Mouse (Mus musculus) embryonic facial prominence, embryonic 11.5 days (tissue): ENCODE measurements at regions not wholly inside any gene's neighbourhood (a gene's known extent, or its start where the extent isn't known, plus 50 kb on each side); places are given as distances from the start of the nearest gene placed in this dataset.
A peak's percentile ranks its signal among the peaks of the same experiment; 100 is the strongest.

Source experiments
- ATAC-seq: fragments of 200-750 bp; cut with Nextera tagmentation; replicated peaks from 2 replicates; pipeline ENCODE4 v1.8.0; 2017; ENCODE audit warnings: low read depth; ENCODE audit not compliant: insufficient number of reproducible peaks, low FRiP score, low TSS enrichment
- DNase-seq: peaks from one replicate; pipeline ENCODE4 v3.0.0-alpha.2; 2015; ENCODE audit warnings: low spot score
- H3K27ac ChIP-seq: fragments of 300-500 bp; sonication (generic); replicated peaks from 2 replicates; pipeline ENCODE4 v1.5.1; 2014; ENCODE audit warnings: mild to moderate bottlenecking, low read depth, low read length, control low read depth
- H3K27me3 ChIP-seq: fragments of 300-500 bp; sonication (generic); 2 replicates; pipeline ENCODE4 v1.6.1; 2014; ENCODE audit warnings: mild to moderate bottlenecking, low read length, moderate library complexity, mixed read lengths; ENCODE audit not compliant: control insufficient read depth, insufficient read depth
- H3K36me3 ChIP-seq: fragments of 300-500 bp; sonication (generic); replicated peaks from 2 replicates; pipeline ENCODE4 v1.6.1; 2014; ENCODE audit warnings: low read depth, mild to moderate bottlenecking, low read length, moderate library complexity, mixed read lengths; ENCODE audit not compliant: control insufficient read depth, insufficient read depth
- H3K4me1 ChIP-seq: fragments of 300-500 bp; sonication (generic); 2 replicates; pipeline ENCODE4 v1.6.1; 2014; ENCODE audit warnings: low read length, mixed read lengths; ENCODE audit not compliant: control insufficient read depth, insufficient read depth
- H3K4me2 ChIP-seq: fragments of 300-500 bp; sonication (generic); 2 replicates; pipeline ENCODE4 v1.6.1; 2014; ENCODE audit warnings: low read depth, mild to moderate bottlenecking, control low read depth, low read length, moderate library complexity
- H3K4me3 ChIP-seq: fragments of 300-500 bp; sonication (generic); 2 replicates; pipeline ENCODE4 v1.5.1; 2014; ENCODE audit warnings: low read depth, low read length, control low read depth
- H3K9ac ChIP-seq: fragments of 300-500 bp; sonication (generic); replicated peaks from 2 replicates; pipeline ENCODE4 v1.6.1; 2014; ENCODE audit warnings: mild to moderate bottlenecking, control low read depth, low read length
- H3K9me3 ChIP-seq: fragments of 300-500 bp; sonication (generic); replicated peaks from 2 replicates; pipeline ENCODE4 v1.6.1; 2016; ENCODE audit warnings: mild to moderate bottlenecking, low read length, inconsistent platforms, mixed read lengths; ENCODE audit not compliant: control insufficient read depth
- WGBS: fragments of 180-500 bp; shearing (Covaris S2); extraction: QIAGEN DNeasy Blood & Tissue Kit; methylation state at CpG from one replicate; pipeline ENCODE4 v1.1.7; 2014; 5-methylcytosine and 5-hydroxymethylcytosine counted together

- H3K9ac ChIP-seq, result no peak overlapping the region
- no peak for ATAC-seq
These were observed 239.9 kb downstream of the Drd1 start for GRCm38 (mm10) chr13:53815629-53816028.

GRCm38 (mm10) chr13:53814088-53814487 lies 241.4 kb downstream of the Drd1 start:
- Histone ChIP-seq H3K9me3 (no peaks in the 10 kb centered on the region), H3K27ac (no peak overlapping the region), H3K9ac (no peak overlapping the region), H3K36me3 (no peaks in the 10 kb centered on the region), H3K4me1 (no peaks in the 10 kb centered on the region), H3K4me2 (no peak overlapping the region), H3K27me3 (no peaks in the 10 kb centered on the region), H3K4me3 (no peak overlapping the region)
- 43% methylated on average over 9 of the region's 9 CpGs for WGBS
- DNase-seq (peak; percentile 64), ATAC-seq (no peak)

More at GRCm38 (mm10) chr13:53815629-53816028, 239.9 kb downstream of the Drd1 start:
- no peak overlapping the region for H3K4me2 ChIP-seq
- no peak overlapping the region for H3K27ac ChIP-seq
- H3K36me3 ChIP-seq, result no peaks in the 10 kb centered on the region
- H3K9me3 ChIP-seq, result no peaks in the 10 kb centered on the region
- 89% methylated on average over 7 of the region's 7 CpGs for WGBS
- no peaks in the 10 kb centered on the region for H3K27me3 ChIP-seq
- H3K4me1 ChIP-seq, result no peaks in the 10 kb centered on the region
- DNase-seq, result no peak
- no peak overlapping the region for H3K4me3 ChIP-seq

- 29% methylated on average over 4 of the region's 4 CpGs for WGBS
- H3K9ac ChIP-seq, result no peak overlapping the region
These were observed 243.6 kb downstream of the Drd1 start for GRCm38 (mm10) chr13:53811862-53812261.

GRCm38 (mm10) chr13:53811151-53811550 lies 244.4 kb downstream of the Drd1 start:
- Histone ChIP-seq H3K9ac (no peak overlapping the region), H3K4me1 (no peaks in the 10 kb centered on the region; the same call in 1 of the 2 replicates), H3K27ac (no peak overlapping the region), H3K27me3 (no peaks in the 10 kb centered on the region), H3K9me3 (no peaks in the 10 kb centered on the region), H3K36me3 (no peaks in the 10 kb centered on the region), H3K4me3 (no peak overlapping the region), H3K4me2 (no peak overlapping the region)
- WGBS, result 79% methylated on average over 8 of the region's 8 CpGs
- DNase-seq (no peak), ATAC-seq (no peak)

More at GRCm38 (mm10) chr13:53811862-53812261, 243.6 kb downstream of the Drd1 start:
- Histone ChIP-seq H3K9me3 (no peaks in the 10 kb centered on the region), H3K27me3 (no peaks in the 10 kb centered on the region), H3K36me3 (no peaks in the 10 kb centered on the region), H3K4me3 (no peak overlapping the region), H3K4me2 (no peak overlapping the region), H3K4me1 (no peaks in the 10 kb centered on the region; the same call in 1 of the 2 replicates), H3K27ac (no peak overlapping the region)
- ATAC-seq, result no peak
- DNase-seq, result peak; percentile 61

GRCm38 (mm10) chr13:53807791-53808525 lies 247.5 kb downstream of the Drd1 start:
- no peaks in the 10 kb centered on the region for H3K9me3 ChIP-seq
- H3K27ac ChIP-seq, result no peak overlapping the region
- no peaks in the 10 kb centered on the region; the same call in 1 of the 2 replicates for H3K4me1 ChIP-seq
- no peak overlapping the region for H3K4me2 ChIP-seq
- H3K4me3 ChIP-seq, result no peak overlapping the region
- H3K9ac ChIP-seq, result no peak overlapping the region
- peak; percentile 88 for DNase-seq
- ATAC-seq, result peak; percentile 72; the same call in 1 of the 2 replicates
- no peaks in the 10 kb centered on the region for H3K27me3 ChIP-seq
- WGBS, result 35% methylated on average over 13 of the region's 13 CpGs
- no peaks in the 10 kb centered on the region for H3K36me3 ChIP-seq

GRCm38 (mm10) chr13:53805872-53806271 lies 249.6 kb downstream of the Drd1 start:
- Histone ChIP-seq H3K27ac (no peak overlapping the region), H3K9ac (no peak overlapping the region), H3K9me3 (no peaks in the 10 kb centered on the region), H3K4me1 (no peaks in the 10 kb centered on the region; the same call in 1 of the 2 replicates), H3K4me2 (no peak overlapping the region), H3K27me3 (no peaks in the 10 kb centered on the region), H3K4me3 (no peak overlapping the region), H3K36me3 (no peaks in the 10 kb centered on the region)
- ATAC-seq (no peak), DNase-seq (no peak)
- WGBS, result 55% methylated on average over 4 of the region's 4 CpGs

- DNase-seq (no peak), ATAC-seq (no peak)
- no peak overlapping the region for H3K4me3 ChIP-seq
- H3K27me3 ChIP-seq, result no peaks in the 10 kb centered on the region
- no peak overlapping the region for H3K27ac ChIP-seq
- H3K9me3 ChIP-seq, result no peaks in the 10 kb centered on the region
- H3K9ac ChIP-seq, result no peak overlapping the region
- no peak overlapping the region for H3K4me2 ChIP-seq
- WGBS, result 84% methylated on average over 5 of the region's 5 CpGs
- no peaks in the 10 kb centered on the region for H3K4me1 ChIP-seq
- no peaks in the 10 kb centered on the region for H3K36me3 ChIP-seq
These were observed 254.5 kb downstream of the Drd1 start for GRCm38 (mm10) chr13:53800978-53801377.

- H3K36me3 ChIP-seq, result no peaks in the 10 kb centered on the region
- no peaks in the 10 kb centered on the region for H3K4me1 ChIP-seq
- no peak for DNase-seq
- H3K9me3 ChIP-seq, result no peaks in the 10 kb centered on the region
- no peaks in the 10 kb centered on the region for H3K27me3 ChIP-seq
- H3K9ac ChIP-seq, result no peak overlapping the region
- H3K4me3 ChIP-seq, result no peak overlapping the region
- ATAC-seq, result no peak
- WGBS, result 84% methylated on average over 2 of the region's 2 CpGs
- H3K27ac ChIP-seq, result no peak overlapping the region
- no peak overlapping the region for H3K4me2 ChIP-seq
These were observed 266.7 kb downstream of the Drd1 start for GRCm38 (mm10) chr13:53788809-53789208.
